Mouse (Mus musculus): ENCODE results near the gene Sox6. TPM values are rescaled to one million over a fixed set of nuclear protein-coding genes. Genes with fewer than 3 reads are reported as not detected.
A peak's percentile ranks its signal among the peaks of the same experiment; 100 is the strongest.

The Sox6 gene
- polyA plus RNA-seq, 1 experiment: 2.9 TPM

GRCm38 (mm10) chr7:115844431-115844830 is 194.2 kb downstream of the Sox6 start:
- Histone ChIP-seq H3K27ac (ENCODE audit: insufficient read depth, low read length) (no peak overlapping the region), H3K4me3 (ENCODE audit: insufficient read depth, low read length) (no peak overlapping the region), H3K4me1 (ENCODE audit: control insufficient read depth, insufficient read depth, low read length) (no peaks in the 10 kb centered on the region)
- TF ChIP-seq POLR2A (IDR thresholded peaks at IDR 0.05; ENCODE audit: low read depth, low read length) (no peak), CTCF (IDR thresholded peaks at IDR 0.05; ENCODE audit: borderline replicate concordance, insufficient read depth, low read length) (no peak)

DNA sequence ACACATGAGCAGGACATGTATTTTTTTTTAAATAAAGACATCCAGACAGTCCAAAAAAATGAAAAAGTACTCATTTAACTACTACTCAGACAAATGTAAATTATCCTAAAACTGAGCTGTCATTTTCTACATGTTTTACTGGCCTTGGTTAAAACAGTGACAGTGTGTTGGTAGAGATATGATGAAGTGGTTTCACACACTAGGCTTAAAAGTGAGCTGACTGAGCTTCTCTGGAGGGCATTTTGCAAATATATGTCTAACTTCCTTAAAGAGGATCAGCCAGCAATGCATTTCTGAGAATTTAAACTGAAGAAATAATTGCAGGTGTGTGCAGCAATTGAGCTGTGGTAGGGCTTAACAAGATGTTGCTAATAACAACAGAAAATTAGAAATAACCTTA is 196.3 kb downstream of the Sox6 start:
- no peak for TF ChIP-seq CTCF (IDR thresholded peaks at IDR 0.05; ENCODE audit: borderline replicate concordance, insufficient read depth, low read length)
- no peak for TF ChIP-seq POLR2A (IDR thresholded peaks at IDR 0.05; ENCODE audit: low read depth, low read length)
- H3K27ac ChIP-seq (ENCODE audit: insufficient read depth, low read length): no peak overlapping the region
- no peaks in the 10 kb centered on the region for H3K4me1 ChIP-seq (ENCODE audit: control insufficient read depth, insufficient read depth, low read length)
- H3K4me3 ChIP-seq (ENCODE audit: insufficient read depth, low read length): no peak overlapping the region

GRCm38 (mm10) chr7:115840613-115841012 is 198.0 kb downstream of the Sox6 start:
- no peak overlapping the region for H3K27ac ChIP-seq (ENCODE audit: insufficient read depth, low read length)
- TF ChIP-seq POLR2A (IDR thresholded peaks at IDR 0.05; ENCODE audit: low read depth, low read length) (no peak), CTCF (IDR thresholded peaks at IDR 0.05; ENCODE audit: borderline replicate concordance, insufficient read depth, low read length) (no peak)
- no peaks in the 10 kb centered on the region for H3K4me1 ChIP-seq (ENCODE audit: control insufficient read depth, insufficient read depth, low read length)
- H3K4me3 ChIP-seq (ENCODE audit: insufficient read depth, low read length): no peak overlapping the region

DNA sequence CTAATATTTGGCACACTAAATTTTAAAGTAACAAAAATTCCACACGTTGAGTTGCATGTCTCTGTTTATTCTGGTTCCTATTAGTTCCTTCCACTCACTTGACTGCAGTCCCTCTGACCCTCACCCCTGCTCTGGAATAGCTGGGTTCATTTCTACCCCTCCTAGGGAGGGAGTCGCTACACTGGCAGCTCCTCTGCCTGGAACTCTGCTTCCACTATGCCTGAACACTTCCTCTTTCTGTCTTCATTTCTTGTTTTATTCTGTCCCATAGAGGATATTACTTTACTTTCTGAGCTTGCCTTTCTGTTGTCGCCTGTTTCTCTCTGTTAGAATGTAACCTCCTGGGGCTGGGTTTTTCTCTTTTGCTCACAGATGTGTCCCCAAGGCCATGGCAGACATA is 203.6 kb downstream of the Sox6 start:
- no peak for TF ChIP-seq CTCF (IDR thresholded peaks at IDR 0.05; ENCODE audit: borderline replicate concordance, insufficient read depth, low read length)
- no peak for TF ChIP-seq POLR2A (IDR thresholded peaks at IDR 0.05; ENCODE audit: low read depth, low read length)
- Histone ChIP-seq H3K4me3 (ENCODE audit: insufficient read depth, low read length) (no peak overlapping the region), H3K27ac (ENCODE audit: insufficient read depth, low read length) (no peak overlapping the region), H3K4me1 (ENCODE audit: control insufficient read depth, insufficient read depth, low read length) (no peaks in the 10 kb centered on the region)

- no peak for TF ChIP-seq POLR2A (IDR thresholded peaks at IDR 0.05; ENCODE audit: low read depth, low read length)
- no peak for TF ChIP-seq CTCF (IDR thresholded peaks at IDR 0.05; ENCODE audit: borderline replicate concordance, insufficient read depth, low read length)
- H3K27ac ChIP-seq (ENCODE audit: insufficient read depth, low read length): no peak overlapping the region
These were observed 204.9 kb downstream of the Sox6 start for GRCm38 (mm10) chr7:115833701-115834100.

DNA sequence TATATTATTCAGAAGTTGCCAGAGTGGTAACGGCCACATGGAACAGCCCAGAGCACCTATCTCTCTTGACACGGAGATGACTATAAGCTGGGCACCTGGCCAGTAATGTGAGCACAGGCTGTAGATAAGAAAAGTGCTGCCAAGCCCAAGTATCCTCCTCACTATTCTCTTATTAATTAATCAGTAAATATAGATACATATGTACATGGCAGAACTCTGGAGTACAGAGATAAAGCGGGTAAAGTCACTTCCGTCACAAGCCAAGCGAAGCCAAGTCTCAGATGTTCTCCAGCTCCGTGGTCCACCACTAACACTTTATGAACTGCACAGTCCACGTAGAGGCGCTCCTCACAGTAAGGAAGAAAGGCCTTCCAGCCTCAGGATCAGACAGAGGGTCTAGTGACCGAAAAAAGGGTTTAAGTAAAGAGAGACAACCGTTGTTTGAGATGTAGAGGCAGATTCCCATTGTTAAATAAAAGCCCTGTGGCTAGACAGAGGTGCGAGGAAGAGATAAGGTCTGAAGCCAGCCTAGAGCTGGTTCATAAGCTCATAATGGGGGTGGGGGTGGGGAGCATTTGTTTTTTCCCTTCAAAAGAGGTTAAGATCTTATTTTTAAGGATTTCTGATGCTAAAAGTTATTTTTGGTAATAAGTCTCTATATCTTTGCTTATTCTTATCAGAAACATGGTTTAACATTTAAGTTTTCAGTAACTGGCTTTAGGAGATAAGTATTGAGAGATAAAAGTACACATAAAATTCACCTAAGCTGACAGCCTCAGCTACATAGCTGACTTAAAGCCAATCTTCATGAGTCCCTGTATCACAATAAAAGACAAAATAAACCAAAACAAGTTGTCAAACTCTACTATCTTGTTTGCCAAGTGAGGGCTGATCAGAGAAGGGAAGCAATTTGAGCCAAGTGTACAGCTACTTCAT is 207.4 kb downstream of the Sox6 start:
- Histone ChIP-seq H3K4me1 (ENCODE audit: control insufficient read depth, insufficient read depth, low read length) (no peaks in the 10 kb centered on the region), H3K4me3 (ENCODE audit: insufficient read depth, low read length) (no peak overlapping the region), H3K27ac (ENCODE audit: insufficient read depth, low read length) (no peak overlapping the region)
- TF ChIP-seq CTCF (IDR thresholded peaks at IDR 0.05; ENCODE audit: borderline replicate concordance, insufficient read depth, low read length) (no peak), POLR2A (IDR thresholded peaks at IDR 0.05; ENCODE audit: low read depth, low read length) (no peak)

More at GRCm38 (mm10) chr7:115833701-115834100, 204.9 kb downstream of the Sox6 start:
- H3K4me3 ChIP-seq (ENCODE audit: insufficient read depth, low read length): no peak overlapping the region
- H3K4me1 ChIP-seq (ENCODE audit: control insufficient read depth, insufficient read depth, low read length): no peaks in the 10 kb centered on the region

DNA sequence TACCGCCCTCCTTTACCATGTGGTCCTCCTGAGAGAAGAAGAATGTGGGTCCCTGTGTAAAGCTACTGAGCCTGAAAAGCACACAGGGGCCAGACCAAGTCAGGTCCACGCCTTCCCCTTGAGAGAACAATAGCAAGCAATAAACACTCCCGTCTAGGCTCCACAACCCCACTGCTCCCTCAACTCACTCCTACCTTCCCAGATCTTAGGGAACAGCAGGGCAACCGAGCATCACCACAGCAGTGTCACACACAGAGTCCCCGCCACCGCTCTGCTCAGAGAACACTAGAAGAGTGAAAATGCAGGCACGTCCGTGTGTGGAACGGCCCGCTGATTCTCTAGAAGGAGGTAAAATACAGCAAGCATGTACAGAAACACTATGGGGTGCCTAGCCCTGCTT is 208.2 kb downstream of the Sox6 start:
- Histone ChIP-seq H3K27ac (ENCODE audit: insufficient read depth, low read length) (no peak overlapping the region), H3K4me1 (ENCODE audit: control insufficient read depth, insufficient read depth, low read length) (no peaks in the 10 kb centered on the region), H3K4me3 (ENCODE audit: insufficient read depth, low read length) (no peak overlapping the region)
- TF ChIP-seq POLR2A (IDR thresholded peaks at IDR 0.05; ENCODE audit: low read depth, low read length) (no peak), CTCF (IDR thresholded peaks at IDR 0.05; ENCODE audit: borderline replicate concordance, insufficient read depth, low read length) (no peak)

- no peak for TF ChIP-seq CTCF (IDR thresholded peaks at IDR 0.05; ENCODE audit: borderline replicate concordance, insufficient read depth, low read length)
- no peak for TF ChIP-seq POLR2A (IDR thresholded peaks at IDR 0.05; ENCODE audit: low read depth, low read length)
- Histone ChIP-seq H3K4me3 (ENCODE audit: insufficient read depth, low read length) (no peak overlapping the region), H3K4me1 (ENCODE audit: control insufficient read depth, insufficient read depth, low read length) (no peaks in the 10 kb centered on the region), H3K27ac (ENCODE audit: insufficient read depth, low read length) (no peak overlapping the region)
These were observed 208.8 kb downstream of the Sox6 start for GRCm38 (mm10) chr7:115829756-115830155.

GRCm38 (mm10) chr7:115829260-115829659 is 209.3 kb downstream of the Sox6 start:
- Histone ChIP-seq H3K4me3 (ENCODE audit: insufficient read depth, low read length) (no peak overlapping the region), H3K4me1 (ENCODE audit: control insufficient read depth, insufficient read depth, low read length) (no peaks in the 10 kb centered on the region), H3K27ac (ENCODE audit: insufficient read depth, low read length) (no peak overlapping the region)
- no peak for TF ChIP-seq POLR2A (IDR thresholded peaks at IDR 0.05; ENCODE audit: low read depth, low read length)
- TF ChIP-seq CTCF (IDR thresholded peaks at IDR 0.05; ENCODE audit: borderline replicate concordance, insufficient read depth, low read length): no peak

- Histone ChIP-seq H3K4me3 (ENCODE audit: insufficient read depth, low read length) (no peak overlapping the region), H3K27ac (ENCODE audit: insufficient read depth, low read length) (peak overlapping the region; percentile 89), H3K4me1 (ENCODE audit: control insufficient read depth, insufficient read depth, low read length) (no peaks in the 10 kb centered on the region)
- TF ChIP-seq CTCF (IDR thresholded peaks at IDR 0.05; ENCODE audit: borderline replicate concordance, insufficient read depth, low read length) (no peak), POLR2A (IDR thresholded peaks at IDR 0.05; ENCODE audit: low read depth, low read length) (no peak)
These were observed 213.3 kb downstream of the Sox6 start for GRCm38 (mm10) chr7:115825295-115825694.

All from embryonic fibroblast, embryonic 13.5 days (primary cell).